In genomic region chr8:49136503-49137044, GRCm38 (mm10) we compare ENCODE assay signal across 25 mouse cellular contexts.
DNase-seq lines count a peak whose midpoint lies in the region; ATAC-seq and TF ChIP-seq lines count a peak whose summit lies in the region.
"Had no signal": no experiment of that assay in that cellular context is flagged by ENCODE, and none has a peak within 500 bp of the region (broad histone marks: within the 10 kb centered on the region; RNA-seq: fewer than 3 reads in every experiment).

No protein-coding gene starts in this region.

- H3K4me3 ChIP-seq in forebrain, embryonic 13.5 days, result no peak overlapping the region
- H3K4me3 ChIP-seq in forebrain, embryonic 12.5 days (replicated peaks), result no peak overlapping the region
- no peak overlapping the region for H3K4me3 ChIP-seq in heart, embryonic 12.5 days
- H3K4me3 ChIP-seq in forebrain, postnatal 0 days (ENCODE audit: low read depth, low read length), result no peak overlapping the region
- H3K4me3 ChIP-seq: embryonic facial prominence, embryonic 12.5 days; embryonic facial prominence, embryonic 15.5 days; heart, embryonic 15.5 days; hindbrain, embryonic 10.5 days; hindbrain, embryonic 13.5 days; intestine, embryonic 15.5 days had no signal

- TF ChIP-seq CTCF in brain, embryonic 14.5 days (IDR thresholded peaks at IDR 0.05; ENCODE audit: borderline replicate concordance, extremely low read depth, insufficient read depth, insufficient read length), result no peak
- TF ChIP-seq CTCF in forebrain, postnatal 0 days (IDR thresholded peaks at IDR 0.05; ENCODE audit: low read depth), result no peak

- H3K9ac ChIP-seq in forebrain, embryonic 13.5 days, result no peak overlapping the region
- no peak overlapping the region for H3K9ac ChIP-seq in forebrain, embryonic 12.5 days
- H3K9ac ChIP-seq in heart, embryonic 12.5 days, result no peak overlapping the region
- no peak overlapping the region for H3K9ac ChIP-seq in forebrain, postnatal 0 days
- H3K9ac ChIP-seq: embryonic facial prominence, embryonic 12.5 days; embryonic facial prominence, embryonic 15.5 days; heart, embryonic 15.5 days; hindbrain, embryonic 13.5 days; intestine, embryonic 15.5 days had no signal

- no peak overlapping the region for H3K4me2 ChIP-seq in forebrain, embryonic 13.5 days
- H3K4me2 ChIP-seq in forebrain, embryonic 12.5 days, result no peak overlapping the region
- H3K4me2 ChIP-seq in heart, embryonic 12.5 days, result no peak overlapping the region
- no peak overlapping the region for H3K4me2 ChIP-seq in forebrain, postnatal 0 days (ENCODE audit: low read depth)
- H3K4me2 ChIP-seq: embryonic facial prominence, embryonic 12.5 days; embryonic facial prominence, embryonic 15.5 days; heart, embryonic 11.5 days; heart, embryonic 15.5 days; hindbrain, embryonic 13.5 days; intestine, embryonic 15.5 days had no signal

- no peak overlapping the region for H3K27ac ChIP-seq in forebrain, embryonic 13.5 days
- H3K27ac ChIP-seq in forebrain, embryonic 12.5 days, result no peak overlapping the region
- H3K27ac ChIP-seq in heart, embryonic 12.5 days (ENCODE audit: poor library complexity, severe bottlenecking), result no peak overlapping the region
- H3K27ac ChIP-seq in forebrain, postnatal 0 days (ENCODE audit: low read depth, low read length), result no peak overlapping the region
- H3K27ac ChIP-seq: embryonic facial prominence, embryonic 12.5 days; embryonic facial prominence, embryonic 15.5 days; heart, embryonic 15.5 days; hindbrain, embryonic 10.5 days; hindbrain, embryonic 13.5 days; intestine, embryonic 15.5 days had no signal

- ATAC-seq in forebrain, embryonic 13.5 days, result peak; percentile 48; the same call in 1 of the 2 replicates
- no peak for ATAC-seq in forebrain, embryonic 12.5 days (ENCODE audit: low FRiP score)
- no peak for ATAC-seq in heart, embryonic 12.5 days (ENCODE audit: insufficient number of reproducible peaks, low FRiP score)
- peak; percentile 36; the same call in 1 of the 2 replicates for ATAC-seq in forebrain, postnatal 0 days
- ATAC-seq: activated CD4-positive, CD25-positive, alpha-beta regulatory T cell, adult 4 months; hindbrain, embryonic 16.5 days; intestine, embryonic 15.5 days had no signal

- H3K36me3 ChIP-seq in forebrain, embryonic 13.5 days (ENCODE audit: poor library complexity, severe bottlenecking), result no peaks in the 10 kb centered on the region
- no peaks in the 10 kb centered on the region for H3K36me3 ChIP-seq in forebrain, embryonic 12.5 days (replicated peaks)
- H3K36me3 ChIP-seq in heart, embryonic 12.5 days, result no peaks in the 10 kb centered on the region
- no peaks in the 10 kb centered on the region for H3K36me3 ChIP-seq in forebrain, postnatal 0 days (ENCODE audit: insufficient read depth)
- H3K36me3 ChIP-seq: embryonic facial prominence, embryonic 12.5 days; embryonic facial prominence, embryonic 15.5 days; heart, embryonic 15.5 days; hindbrain, embryonic 10.5 days; hindbrain, embryonic 13.5 days; intestine, embryonic 15.5 days had no signal

- H3K4me1 ChIP-seq in forebrain, embryonic 13.5 days, result no peaks in the 10 kb centered on the region
- no peaks in the 10 kb centered on the region for H3K4me1 ChIP-seq in forebrain, embryonic 12.5 days
- H3K4me1 ChIP-seq in heart, embryonic 12.5 days (replicated peaks), result no peaks in the 10 kb centered on the region
- H3K4me1 ChIP-seq in forebrain, postnatal 0 days (ENCODE audit: insufficient read depth), result no peaks in the 10 kb centered on the region
- H3K4me1 ChIP-seq: embryonic facial prominence, embryonic 12.5 days; embryonic facial prominence, embryonic 15.5 days; heart, embryonic 15.5 days; hindbrain, embryonic 10.5 days; hindbrain, embryonic 13.5 days; intestine, embryonic 15.5 days had no signal

- no peaks in the 10 kb centered on the region for H3K9me3 ChIP-seq in forebrain, embryonic 13.5 days (replicated peaks)
- H3K9me3 ChIP-seq in forebrain, embryonic 12.5 days, result no peaks in the 10 kb centered on the region
- no peaks in the 10 kb centered on the region for H3K9me3 ChIP-seq in heart, embryonic 12.5 days (replicated peaks)
- no peaks in the 10 kb centered on the region for H3K9me3 ChIP-seq in forebrain, postnatal 0 days (ENCODE audit: low read length)
- H3K9me3 ChIP-seq: embryonic facial prominence, embryonic 12.5 days; embryonic facial prominence, embryonic 15.5 days; heart, embryonic 15.5 days; hindbrain, embryonic 10.5 days; hindbrain, embryonic 13.5 days; intestine, embryonic 15.5 days had no signal

- TF ChIP-seq POLR2A in brain, embryonic 14.5 days (IDR thresholded peaks at IDR 0.05; ENCODE audit: borderline replicate concordance, extremely low read depth, insufficient read depth, insufficient read length, poor library complexity, severe bottlenecking), result no peak

- 82% methylated on average over 10 of the region's 10 CpGs for WGBS in forebrain, embryonic 13.5 days
- 86% methylated on average over 10 of the region's 10 CpGs for WGBS in forebrain, embryonic 12.5 days
- 78% methylated on average over 10 of the region's 10 CpGs for WGBS in heart, embryonic 12.5 days
- 62% methylated on average over 10 of the region's 10 CpGs for WGBS in forebrain, postnatal 0 days

- DNase-seq in heart, adult 11 months, result peak; percentile 82
- DNase-seq in brain, embryonic 14.5 days (ENCODE audit: low read depth), result peak; percentile 59
- DNase-seq in forebrain, postnatal 0 days, result no peak
- DNase-seq in right cerebral cortex, postnatal 4 days, result no peak
- DNase-seq: adrenal gland, adult 8-10 months; adrenal gland, postnatal 25 days; cerebellum, adult 8-10 months; gastrocnemius, postnatal 10 days; gastrocnemius, postnatal 36 days; heart, postnatal 10 days; heart, postnatal 36 days; kidney, adult 11 months; kidney, adult 8-10 months had no signal

- no peaks in the 10 kb centered on the region for H3K27me3 ChIP-seq in forebrain, embryonic 13.5 days
- H3K27me3 ChIP-seq in forebrain, embryonic 12.5 days, result no peaks in the 10 kb centered on the region
- no peaks in the 10 kb centered on the region for H3K27me3 ChIP-seq in heart, embryonic 12.5 days (replicated peaks)
- H3K27me3 ChIP-seq in forebrain, postnatal 0 days (ENCODE audit: insufficient read depth, low read length), result no peaks in the 10 kb centered on the region
- H3K27me3 ChIP-seq: embryonic facial prominence, embryonic 12.5 days; embryonic facial prominence, embryonic 15.5 days; heart, embryonic 15.5 days; hindbrain, embryonic 13.5 days; intestine, embryonic 15.5 days had no signal

Comparison
In these comparisons a context has a peak if more than half of its experiments do, and no peak if none do; other contexts are left out.
1. ATAC-seq: peak in forebrain, embryonic 13.5 days (single experiment) and forebrain, postnatal 0 days (single experiment); none in forebrain, embryonic 12.5 days (single experiment) and heart, embryonic 12.5 days (single experiment).
2. DNase-seq: peak in heart, adult 11 months (single experiment) and brain, embryonic 14.5 days (single experiment); none in forebrain, postnatal 0 days (single experiment) and right cerebral cortex, postnatal 4 days (single experiment).